Mouse (Mus musculus) liver, embryonic 14.5 days (tissue): ENCODE measurements around the gene Rdh16f2. TPM values are rescaled to one million over a fixed set of nuclear protein-coding genes. Genes with fewer than 3 reads are reported as not detected.

ENCODE experiments used
- ATAC-seq: fragments of 200-750 bp; cut with Nextera tagmentation; 2 replicates; pipeline ENCODE4 v1.8.0; 2017; ENCODE audit warnings: moderate number of reproducible peaks, mild to moderate bottlenecking, moderate library complexity; ENCODE audit not compliant: insufficient read depth
- DNase-seq, 3 experiments: peaks; one replicate each; pipeline ENCODE4 v3.0.0-alpha.2; 2012 to 2013; ENCODE audit warnings: low read depth in 3 of 3, low spot score in 3 of 3
- H3K27ac ChIP-seq: fragments of 300-500 bp; sonication (generic); 2 replicates; pipeline ENCODE4 v1.5.1; 2014; ENCODE audit warnings: moderate library complexity, mild to moderate bottlenecking, control low read depth, inconsistent platforms
- H3K27me3 ChIP-seq: fragments of 300-500 bp; sonication (generic); 2 replicates; pipeline ENCODE4 v1.6.1; 2014; ENCODE audit warnings: mild to moderate bottlenecking, low read length, moderate library complexity; ENCODE audit not compliant: control insufficient read depth, insufficient read depth
- H3K36me3 ChIP-seq: fragments of 300-500 bp; sonication (generic); replicated peaks from 2 replicates; pipeline ENCODE4 v1.6.1; 2014; ENCODE audit warnings: low read depth; ENCODE audit not compliant: control insufficient read depth, insufficient read depth
- H3K4me1 ChIP-seq, 2 experiments: fragments of 200-500 bp in 1 of 2; fragments of 300-500 bp in 1 of 2; sonication (generic) in 1 of 2; replicated peaks; 2 replicates each; pipeline ENCODE4 v1.6.1; 2012 to 2014; ENCODE audit warnings: antibody characterized with exemption in 1 of 2, inconsistent platforms in 1 of 2, low read length in 1 of 2; ENCODE audit not compliant: control insufficient read depth in 2 of 2, insufficient read depth in 2 of 2
- H3K4me2 ChIP-seq: fragments of 300-500 bp; sonication (generic); 2 replicates; pipeline ENCODE4 v1.6.1; 2014; ENCODE audit warnings: low read depth, mild to moderate bottlenecking, control low read depth, moderate library complexity
- H3K4me3 ChIP-seq, 2 experiments: fragments of 200-500 bp in 1 of 2; fragments of 300-500 bp in 1 of 2; sonication (generic) in 1 of 2; 2 replicates each; pipeline ENCODE4 v1.5.1; 2012 to 2014; ENCODE audit warnings: low read depth in 2 of 2, low read length in 2 of 2, mild to moderate bottlenecking in 2 of 2, control low read depth in 1 of 2, inconsistent platforms in 1 of 2, moderate library complexity in 1 of 2; ENCODE audit not compliant: insufficient read depth in 1 of 2
- H3K9ac ChIP-seq: fragments of 300-500 bp; sonication (generic); replicated peaks from 2 replicates; pipeline ENCODE4 v1.6.1; 2014; ENCODE audit warnings: mild to moderate bottlenecking, control low read depth, moderate library complexity
- H3K9me3 ChIP-seq: fragments of 300-500 bp; sonication (generic); 2 replicates; pipeline ENCODE4 v1.6.1; 2016; ENCODE audit warnings: low read length, mixed read lengths; ENCODE audit not compliant: control insufficient read depth
- CTCF ChIP-seq: IDR thresholded peaks from 2 replicates; pipeline ENCODE4 v1.5.1; 2016; ENCODE audit warnings: antibody characterized with exemption, low read depth, control low read depth
- EP300 ChIP-seq: IDR thresholded peaks from 2 replicates; pipeline ENCODE4 v1.6.1; 2016; ENCODE audit warnings: antibody characterized with exemption, low read depth
- WGBS: fragments of 180-500 bp; shearing (Covaris S2); extraction: QIAGEN DNeasy Blood & Tissue Kit; methylation state at CpG from one replicate; pipeline ENCODE4 v1.1.7; 2014; ENCODE audit not compliant: insufficient replicate concordance; 5-methylcytosine and 5-hydroxymethylcytosine counted together
- polyA plus RNA-seq, 2 experiments: library from polyadenylated mRNA; depleted of rRNA in 1 of 2; stranded (reverse) in 1 of 2; unstranded in 1 of 2; fragments of >200 nt; fragmentation: Nextera tagmentation in 1 of 2; extraction: Ambion mirVana in 1 of 2; gene quantifications; 2 replicates each; pipeline versions ENCODE4 v1.2.1 to v1.2.3; 2012 to 2014

The Rdh16f2 gene
- polyA plus RNA-seq, 2 experiments = 0.08 to 0.09 TPM

GRCm38 (mm10) chr10:127849628-127850027 lies 16.6 kb upstream of the Rdh16f2 start, which contains the start of gene Rdh19:
Gene Rdh19, plus strand, starts transcription at chr10:127849928.
- Histone ChIP-seq H3K9me3 (no peaks in the 10 kb centered on the region), H3K36me3 (no peaks in the 10 kb centered on the region), H3K4me3 (no peak within 1 kb of the TSS), H3K4me1 (no peaks in the 10 kb centered on the region; a peak in 1 of 4 replicates), H3K27ac (no peak within 1 kb of the TSS), H3K9ac (no peak within 1 kb of the TSS), H3K27me3 (no peaks in the 10 kb centered on the region), H3K4me2 (no peak within 1 kb of the TSS)
- DNase-seq = no peak
- 57% methylated on average over 1 of the region's 1 CpGs for WGBS
- TF ChIP-seq EP300 (no peak), CTCF (no peak)
- ATAC-seq = no peak

GRCm38 (mm10) chr10:127856376-127856775 lies 9.9 kb upstream of the Rdh16f2 start:
- Histone ChIP-seq H3K27ac (no peak overlapping the region), H3K4me3 (no peak overlapping the region), H3K9me3 (no peaks in the 10 kb centered on the region), H3K4me1 (no peaks in the 10 kb centered on the region), H3K9ac (no peak overlapping the region), H3K27me3 (no peaks in the 10 kb centered on the region), H3K4me2 (no peak overlapping the region), H3K36me3 (no peaks in the 10 kb centered on the region)
- ATAC-seq = no peak
- no peak for DNase-seq
- TF ChIP-seq EP300 (no peak), CTCF (no peak)

GRCm38 (mm10) chr10:127864931-127865330 lies 1.3 kb upstream of the Rdh16f2 start:
- no peaks in the 10 kb centered on the region for H3K4me1 ChIP-seq
- ATAC-seq = no peak
- no peak overlapping the region for H3K4me2 ChIP-seq
- no peak overlapping the region for H3K4me3 ChIP-seq
- TF ChIP-seq EP300 (no peak), CTCF (no peak)
- no peak overlapping the region for H3K9ac ChIP-seq
- no peaks in the 10 kb centered on the region for H3K27me3 ChIP-seq
- no peak overlapping the region for H3K27ac ChIP-seq
- H3K36me3 ChIP-seq = no peaks in the 10 kb centered on the region
- H3K9me3 ChIP-seq = no peaks in the 10 kb centered on the region
- no peak for DNase-seq

- H3K4me2 ChIP-seq = no peak overlapping the region
- WGBS = 44% methylated on average over 4 of the region's 4 CpGs
- DNase-seq (no peak), ATAC-seq (no peak)
- TF ChIP-seq CTCF (peak; percentile 57), EP300 (no peak)
- H3K27me3 ChIP-seq = no peaks in the 10 kb centered on the region
- H3K36me3 ChIP-seq = no peaks in the 10 kb centered on the region
- H3K4me1 ChIP-seq = peaks cover 0 to 3% of the 10 kb centered on the region in 2 experiments; a peak in 2 of 4 replicates
- no peak overlapping the region for H3K9ac ChIP-seq
- H3K4me3 ChIP-seq = no peak overlapping the region
- H3K9me3 ChIP-seq = no peaks in the 10 kb centered on the region
- no peak overlapping the region for H3K27ac ChIP-seq
Measured at GRCm38 (mm10) chr10:127872484-127872883, 6.2 kb downstream of the Rdh16f2 start.

- DNase-seq (peak in 1 of 3 experiments; percentile 15), ATAC-seq (peak; percentile 60)
- 29% methylated on average over 2 of the region's 2 CpGs for WGBS
- TF ChIP-seq CTCF = no peak
- TF ChIP-seq EP300 = no peak
- H3K36me3 ChIP-seq = no peaks in the 10 kb centered on the region
- no peak overlapping the region for H3K4me3 ChIP-seq
- H3K9me3 ChIP-seq = no peaks in the 10 kb centered on the region
- no peak overlapping the region for H3K27ac ChIP-seq
- H3K27me3 ChIP-seq = no peaks in the 10 kb centered on the region
- H3K9ac ChIP-seq = no peak overlapping the region
- peaks cover 8 to 18% of the 10 kb centered on the region in 2 experiments for H3K4me1 ChIP-seq
- H3K4me2 ChIP-seq = peak overlapping the region; percentile 22; the same call in 1 of the 2 replicates
Measured at GRCm38 (mm10) chr10:127877681-127878080, 11.4 kb downstream of the Rdh16f2 start.
